17 mouse cellular contexts compared by ENCODE assay signal in genomic region chr4:82391726-82392472, GRCm38 (mm10).
DNase-seq lines count a peak whose midpoint lies in the region; ATAC-seq and TF ChIP-seq lines count a peak whose summit lies in the region.
"Had no signal": no experiment of that assay in that cellular context is flagged by ENCODE, and none has a peak within 500 bp of the region (broad histone marks: within the 10 kb centered on the region; RNA-seq: fewer than 3 reads in every experiment).

No protein-coding gene starts in this region.

- no peak for TF ChIP-seq CTCF in forebrain, postnatal 0 days (IDR thresholded peaks at IDR 0.05; ENCODE audit: low read depth)
- TF ChIP-seq CTCF in heart, postnatal 0 days (IDR thresholded peaks at IDR 0.05; ENCODE audit: low read depth), result no peak
- TF ChIP-seq CTCF in lung, embryonic 14.5 days (IDR thresholded peaks at IDR 0.05; ENCODE audit: low read depth), result no peak
- no peak for TF ChIP-seq CTCF in intestine, postnatal 0 days (IDR thresholded peaks at IDR 0.05; ENCODE audit: low read depth)

- no peak for TF ChIP-seq EP300 in heart, postnatal 0 days (IDR thresholded peaks at IDR 0.05; ENCODE audit: low read depth)

- ATAC-seq in forebrain, postnatal 0 days, result peak; percentile 71
- ATAC-seq in forebrain, embryonic 11.5 days (replicated peaks; ENCODE audit: low FRiP score), result no peak
- ATAC-seq in heart, postnatal 0 days (ENCODE audit: insufficient read depth, low read depth), result no peak
- ATAC-seq in lung, embryonic 14.5 days (ENCODE audit: insufficient read depth), result no peak
- no peak for ATAC-seq in intestine, postnatal 0 days
- ATAC-seq: activated CD4-positive, CD25-positive, alpha-beta regulatory T cell, adult 4 months; midbrain, embryonic 16.5 days had no signal

- no peak overlapping the region for H3K9ac ChIP-seq in forebrain, postnatal 0 days
- H3K9ac ChIP-seq in forebrain, embryonic 11.5 days (ENCODE audit: low read length), result no peak overlapping the region
- no peak overlapping the region for H3K9ac ChIP-seq in heart, postnatal 0 days (replicated peaks; ENCODE audit: low read depth, low read length)
- no peak overlapping the region for H3K9ac ChIP-seq in lung, embryonic 14.5 days
- no peak overlapping the region for H3K9ac ChIP-seq in intestine, postnatal 0 days (ENCODE audit: low read depth, low read length)
- H3K9ac ChIP-seq: hindbrain, embryonic 15.5 days; liver, embryonic 13.5 days; neural tube, embryonic 12.5 days had no signal

- H3K36me3 ChIP-seq in forebrain, postnatal 0 days (ENCODE audit: insufficient read depth), result no peaks in the 10 kb centered on the region
- no peaks in the 10 kb centered on the region for H3K36me3 ChIP-seq in forebrain, embryonic 11.5 days (ENCODE audit: control insufficient read depth, insufficient read depth, low read length)
- 0 out of 2 replicates have a peak, but pooled peaks cover 3% of the 10 kb centered on the region for H3K36me3 ChIP-seq in heart, postnatal 0 days (replicated peaks; ENCODE audit: control insufficient read depth, insufficient read depth, low read length)
- H3K36me3 ChIP-seq in lung, embryonic 14.5 days (ENCODE audit: insufficient read depth), result peaks cover 21% of the 10 kb centered on the region
- H3K36me3 ChIP-seq in intestine, postnatal 0 days (ENCODE audit: control insufficient read depth, insufficient read depth), result no peaks in the 10 kb centered on the region
- H3K36me3 ChIP-seq: hindbrain, embryonic 15.5 days; liver, embryonic 13.5 days; neural tube, embryonic 12.5 days had no signal

- no peaks in the 10 kb centered on the region for H3K27me3 ChIP-seq in forebrain, postnatal 0 days (ENCODE audit: insufficient read depth, low read length)
- H3K27me3 ChIP-seq in forebrain, embryonic 11.5 days (ENCODE audit: control insufficient read depth, insufficient read depth, low read length), result no peaks in the 10 kb centered on the region
- no peaks in the 10 kb centered on the region for H3K27me3 ChIP-seq in heart, postnatal 0 days (ENCODE audit: control insufficient read depth, insufficient read depth, low read length)
- H3K27me3 ChIP-seq in lung, embryonic 14.5 days (ENCODE audit: insufficient read depth, low read length), result no peaks in the 10 kb centered on the region
- no peaks in the 10 kb centered on the region for H3K27me3 ChIP-seq in intestine, postnatal 0 days (replicated peaks; ENCODE audit: control insufficient read depth, insufficient read depth, low read length)
- H3K27me3 ChIP-seq: hindbrain, embryonic 15.5 days; liver, embryonic 13.5 days; megakaryocyte, embryonic 14.5 days; neural tube, embryonic 12.5 days had no signal

- intact Hi-C loops in heart, postnatal 14 days (cut with DNase I), result no loop called here

- peaks cover 14% of the 10 kb centered on the region for H3K4me1 ChIP-seq in forebrain, postnatal 0 days (ENCODE audit: insufficient read depth)
- no peaks in the 10 kb centered on the region; the same call in 1 of the 2 replicates for H3K4me1 ChIP-seq in forebrain, embryonic 11.5 days (replicated peaks; ENCODE audit: control insufficient read depth, insufficient read depth, low read length)
- peaks cover 38% of the 10 kb centered on the region for H3K4me1 ChIP-seq in heart, postnatal 0 days (ENCODE audit: control insufficient read depth, insufficient read depth)
- H3K4me1 ChIP-seq in lung, embryonic 14.5 days (ENCODE audit: insufficient read depth), result peaks cover 21% of the 10 kb centered on the region
- peaks cover 3% of the 10 kb centered on the region; the same call in 1 of the 2 replicates for H3K4me1 ChIP-seq in intestine, postnatal 0 days (replicated peaks; ENCODE audit: control insufficient read depth, insufficient read depth, low read length)
- H3K4me1 ChIP-seq: megakaryocyte, embryonic 14.5 days; neural tube, embryonic 12.5 days had no signal

- DNase-seq in forebrain, postnatal 0 days, result no peak
- DNase-seq in forebrain, embryonic 11.5 days (ENCODE audit: low spot score), result no peak
- DNase-seq in heart, postnatal 0 days (ENCODE audit: low spot score), result no peak
- DNase-seq in heart, postnatal 14 days, result no peak
- DNase-seq in lung, embryonic 14.5 days, result peak; percentile 71
- no peak for DNase-seq in lung, postnatal 10 days
- DNase-seq in thymus, postnatal 0 days (ENCODE audit: low spot score), result no peak
- DNase-seq: adrenal gland, postnatal 36 days; cerebellum, postnatal 10 days; embryo, embryonic 11 days; liver, embryonic 13.5 days had no signal

- WGBS in forebrain, postnatal 0 days, result 37% methylated on average over 6 of the region's 6 CpGs
- 66% methylated on average over 6 of the region's 6 CpGs for WGBS in forebrain, embryonic 11.5 days
- 66% methylated on average over 6 of the region's 6 CpGs for WGBS in heart, postnatal 0 days
- WGBS in lung, embryonic 14.5 days, result 54% methylated on average over 6 of the region's 6 CpGs
- 68% methylated on average over 6 of the region's 6 CpGs for WGBS in intestine, postnatal 0 days

- no peak overlapping the region for H3K27ac ChIP-seq in forebrain, postnatal 0 days (ENCODE audit: low read depth, low read length)
- no peak overlapping the region for H3K27ac ChIP-seq in forebrain, embryonic 11.5 days (ENCODE audit: low read depth, low read length)
- H3K27ac ChIP-seq in heart, postnatal 0 days (ENCODE audit: low read depth), result peak overlapping the region; percentile 41
- H3K27ac ChIP-seq in lung, embryonic 14.5 days (ENCODE audit: low read depth), result peak overlapping the region; percentile 65
- H3K27ac ChIP-seq in intestine, postnatal 0 days (ENCODE audit: low read depth, low read length), result no peak overlapping the region
- H3K27ac ChIP-seq: neural tube, embryonic 12.5 days had no signal

- H3K9me3 ChIP-seq in forebrain, postnatal 0 days (ENCODE audit: low read length), result no peaks in the 10 kb centered on the region
- H3K9me3 ChIP-seq in forebrain, embryonic 11.5 days (ENCODE audit: control insufficient read depth, low read length), result no peaks in the 10 kb centered on the region
- H3K9me3 ChIP-seq in heart, postnatal 0 days (replicated peaks; ENCODE audit: control insufficient read depth, low read length), result no peaks in the 10 kb centered on the region
- H3K9me3 ChIP-seq in lung, embryonic 14.5 days (ENCODE audit: low read depth, low read length), result no peaks in the 10 kb centered on the region
- no peaks in the 10 kb centered on the region for H3K9me3 ChIP-seq in intestine, postnatal 0 days (ENCODE audit: control insufficient read depth)
- H3K9me3 ChIP-seq: hindbrain, embryonic 15.5 days; liver, embryonic 13.5 days; neural tube, embryonic 12.5 days had no signal

- no peak overlapping the region for H3K4me3 ChIP-seq in forebrain, postnatal 0 days (ENCODE audit: low read depth, low read length)
- no peak overlapping the region for H3K4me3 ChIP-seq in forebrain, embryonic 11.5 days (ENCODE audit: low read depth, low read length)
- no peak overlapping the region for H3K4me3 ChIP-seq in heart, postnatal 0 days (ENCODE audit: low read depth, low read length)
- no peak overlapping the region for H3K4me3 ChIP-seq in lung, embryonic 14.5 days (ENCODE audit: low read depth, low read length)
- no peak overlapping the region for H3K4me3 ChIP-seq in intestine, postnatal 0 days (ENCODE audit: low read depth, low read length)
- H3K4me3 ChIP-seq: hindbrain, embryonic 15.5 days; liver, embryonic 13.5 days; megakaryocyte, embryonic 14.5 days; neural tube, embryonic 12.5 days had no signal

- peak overlapping the region; percentile 0; the same call in 1 of the 2 replicates for H3K4me2 ChIP-seq in forebrain, postnatal 0 days (ENCODE audit: low read depth)
- H3K4me2 ChIP-seq in forebrain, embryonic 11.5 days (ENCODE audit: low read depth, low read length, severe bottlenecking), result no peak overlapping the region
- no peak overlapping the region for H3K4me2 ChIP-seq in heart, postnatal 0 days (ENCODE audit: low read depth, low read length)
- no peak overlapping the region for H3K4me2 ChIP-seq in lung, embryonic 14.5 days
- 0 out of 2 replicates have a peak overlapping the region, but pooled peaks have one; percentile 0 for H3K4me2 ChIP-seq in intestine, postnatal 0 days (replicated peaks; ENCODE audit: low read depth)
- H3K4me2 ChIP-seq: hindbrain, embryonic 15.5 days; liver, embryonic 13.5 days; neural tube, embryonic 12.5 days had no signal

Comparison
In these comparisons a context has a peak if more than half of its experiments do, and no peak if none do; other contexts are left out.
1. H3K4me2 ChIP-seq: peak in forebrain, postnatal 0 days (single experiment) and intestine, postnatal 0 days (single experiment); none in forebrain, embryonic 11.5 days (single experiment), heart, postnatal 0 days (single experiment) and lung, embryonic 14.5 days (single experiment).
2. H3K27ac ChIP-seq: peak in heart, postnatal 0 days (single experiment) and lung, embryonic 14.5 days (single experiment); none in forebrain, postnatal 0 days (single experiment), forebrain, embryonic 11.5 days (single experiment) and intestine, postnatal 0 days (single experiment).